Mouse (Mus musculus) hindbrain, embryonic 13.5 days (tissue): ENCODE measurements around the gene Rims4. TPM values are rescaled to one million over a fixed set of nuclear protein-coding genes. Genes with fewer than 3 reads are reported as not detected.

Experiments used
- polyA plus RNA-seq: library from polyadenylated mRNA; unstranded; fragments of >200 nt; fragmentation: Nextera tagmentation; extraction: Ambion mirVana; gene quantifications from 2 replicates; pipeline ENCODE4 v1.2.1, GENCODE M21; 2015

Rims4 gene
- polyA plus RNA-seq, 1 experiment from 2014 or later = 9.7 TPM

Other genes starting within 250 kb of the Rims4 start
- gene Ada, start 168.4 kb downstream of the Rims4 start, polyA plus RNA-seq = 2.8 and 3.2 TPM in 2 replicates
- gene Ccn5, start 97.8 kb downstream of the Rims4 start, polyA plus RNA-seq = 0.13 and 0.22 TPM in 2 replicates
- not detected in 2 replicates for gene Kcnk15, start 65.0 kb downstream of the Rims4 start, polyA plus RNA-seq
- gene Ywhab, start 76.3 kb upstream of the Rims4 start, polyA plus RNA-seq = 434 and 443 TPM in 2 replicates
- gene Pabpc1l, start 106.8 kb upstream of the Rims4 start, polyA plus RNA-seq = 0.44 and 2.2 TPM in 2 replicates
- gene Stk4, start 151.6 kb upstream of the Rims4 start, polyA plus RNA-seq = 21.1 and 24.0 TPM in 2 replicates
- gene Tomm34, start 152.5 kb upstream of the Rims4 start, polyA plus RNA-seq = 47.1 and 49.5 TPM in 2 replicates